Mouse (Mus musculus) B cell, adult 2 months (primary cell): ENCODE measurements around the gene Cltrn.

ENCODE experiments used
- DNase-seq, 2 experiments: peaks; one replicate each; pipeline ENCODE4 v3.0.0; 2022

The Cltrn gene

DNA sequence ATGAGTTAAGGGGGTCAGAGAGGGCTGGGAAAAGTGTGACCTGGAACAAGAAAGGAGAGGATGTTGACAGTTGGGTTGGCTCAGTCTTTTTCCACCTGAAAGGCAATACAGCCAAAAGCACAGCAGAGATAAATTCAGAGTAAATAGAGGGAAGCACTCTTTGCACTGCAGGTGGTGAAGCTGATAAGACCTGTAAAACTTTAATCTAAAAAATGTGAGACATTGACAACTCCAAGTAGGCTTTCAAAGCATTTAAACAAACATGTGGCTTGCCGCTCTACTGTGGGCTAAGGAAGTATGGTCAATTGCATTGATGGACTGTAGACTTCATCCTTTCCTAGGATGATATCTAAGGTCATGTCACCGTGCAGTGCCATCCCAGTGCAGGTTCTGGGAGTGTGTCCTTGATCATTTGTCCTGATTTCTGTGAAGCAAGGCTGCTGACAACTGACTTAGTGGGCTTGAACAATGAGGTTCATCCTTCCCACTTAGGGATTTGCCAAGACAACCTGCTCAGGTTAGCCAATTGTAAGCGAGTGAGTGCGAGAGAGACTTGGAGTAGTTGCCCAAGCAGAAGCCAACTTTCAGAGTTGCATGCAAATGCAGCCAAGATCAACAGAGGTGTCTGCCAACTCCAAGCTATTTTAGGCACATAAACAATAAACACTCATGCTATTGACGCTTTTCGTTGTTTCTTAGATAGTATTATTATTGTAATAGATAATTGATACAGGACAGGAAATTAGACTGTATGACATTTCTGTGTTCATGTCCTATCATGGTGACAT lies 57.0 kb downstream of the Cltrn start:
- no peak for DNase-seq

- no peak for DNase-seq
These were observed 64.1 kb downstream of the Cltrn start for GRCm38 (mm10) chrX:164152703-164153102.

GRCm38 (mm10) chrX:164153606-164154005 lies 65.0 kb downstream of the Cltrn start:
- no peak for DNase-seq

DNA sequence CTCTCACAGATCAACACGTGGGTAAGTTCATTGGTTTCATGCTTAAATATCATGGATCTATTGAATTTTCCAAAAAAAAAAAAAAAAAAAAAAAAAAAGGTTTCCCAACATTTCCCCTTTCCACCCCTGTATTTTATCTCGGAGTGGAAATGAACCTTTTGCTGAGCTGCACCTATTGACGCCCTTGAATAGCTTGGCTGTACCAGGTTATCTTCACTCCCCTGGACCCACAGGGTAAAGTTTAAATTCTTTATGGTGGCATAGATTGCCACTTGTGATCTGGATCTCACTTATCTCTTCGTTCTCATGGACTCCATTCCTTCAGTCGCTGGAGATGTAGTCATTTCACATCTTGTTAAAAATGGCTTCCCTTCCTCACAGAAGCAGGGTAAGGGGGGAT lies 66.0 kb downstream of the Cltrn start:
- DNase-seq, result no peak

- DNase-seq, result no peak
These were observed 76.1 kb downstream of the Cltrn start for GRCm38 (mm10) chrX:164164681-164165080.
